Mouse (Mus musculus) liver, adult 2 months (tissue): ENCODE results near the gene Cldn14.

Source experiments
- CTCF ChIP-seq: fragments of 200-500 bp; IDR thresholded peaks from 2 replicates; pipeline ENCODE4 v1.5.1; 2011; ENCODE audit warnings: low read depth, low read length, control low read depth
- POLR2A ChIP-seq: fragments of 200-500 bp; IDR thresholded peaks from 2 replicates; pipeline ENCODE4 v1.6.1; 2011; ENCODE audit warnings: low read length, control low read depth; ENCODE audit not compliant: insufficient read depth; ENCODE audit errors: extremely low read depth

DNA sequence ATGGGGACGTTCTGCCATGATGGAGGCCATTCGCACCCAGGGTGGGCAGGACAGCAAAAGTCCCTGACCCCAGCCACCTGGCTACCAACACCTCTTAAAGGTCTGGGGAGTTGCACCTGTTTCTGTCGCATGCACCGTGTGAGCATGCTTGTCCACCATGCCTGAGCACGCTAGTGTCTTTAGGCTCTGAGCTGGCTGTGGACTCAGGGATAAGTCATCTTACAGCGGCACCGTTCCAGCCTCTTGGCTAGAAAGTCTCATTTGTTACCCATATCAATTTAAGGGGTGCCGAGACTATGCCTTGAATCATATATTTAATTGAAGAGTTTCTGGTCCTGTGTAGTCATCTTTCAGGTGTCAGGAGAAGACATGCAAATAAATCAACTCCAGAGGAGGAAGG, 40.7 kb downstream of the Cldn14 start:
- no peak for TF ChIP-seq CTCF
- no peak for TF ChIP-seq POLR2A
